Mouse (Mus musculus) lung, postnatal 0 days (tissue): Measurements from ENCODE around the gene Cdk1.

ENCODE experiments used
- CTCF ChIP-seq: IDR thresholded peaks from 2 replicates; pipeline ENCODE4 v1.5.1; 2016; ENCODE audit warnings: antibody characterized with exemption, mild to moderate bottlenecking
- EP300 ChIP-seq: IDR thresholded peaks from 2 replicates; pipeline ENCODE4 v1.6.1; 2016; ENCODE audit warnings: antibody characterized with exemption, mild to moderate bottlenecking, control low read depth

GRCm38 (mm10) chr10:69352212-69353085, at the start of gene Cdk1:
- TF ChIP-seq CTCF: no peak
- 0 out of 2 replicates have a peak, but pooled peaks have one; percentile 37 for TF ChIP-seq EP300
